In genomic region chr13:43191741-43192192, GRCm38 (mm10) we compare ENCODE assay signal across 8 mouse cellular contexts. TPM values are rescaled to one million over a fixed set of nuclear protein-coding genes. Genes with fewer than 3 reads are reported as not detected.
DNase-seq lines count a peak whose midpoint lies in the region; ATAC-seq and TF ChIP-seq lines count a peak whose summit lies in the region.

No protein-coding gene starts in this region.

- ATAC-seq in forebrain, embryonic 13.5 days = no peak
- ATAC-seq in hindbrain, postnatal 0 days = no peak
- peak; percentile 85 for ATAC-seq in lung, postnatal 0 days

- peak overlapping the region; percentile 22; the same call in 1 of the 2 replicates for H3K4me2 ChIP-seq in forebrain, embryonic 13.5 days
- H3K4me2 ChIP-seq in hindbrain, postnatal 0 days (ENCODE audit: low read depth, low read length) = 0 out of 2 replicates have a peak overlapping the region, but pooled peaks have one; percentile 8
- H3K4me2 ChIP-seq in lung, postnatal 0 days (replicated peaks; ENCODE audit: low read depth, low read length) = peak overlapping the region; percentile 41

- H3K27me3 ChIP-seq in forebrain, embryonic 13.5 days = no peaks in the 10 kb centered on the region
- no peaks in the 10 kb centered on the region for H3K27me3 ChIP-seq in hindbrain, postnatal 0 days (ENCODE audit: insufficient read depth, low read length)
- H3K27me3 ChIP-seq in lung, postnatal 0 days (replicated peaks; ENCODE audit: insufficient read depth, low read length) = no peaks in the 10 kb centered on the region

- no peaks in the 10 kb centered on the region for H3K9me3 ChIP-seq in forebrain, embryonic 13.5 days (replicated peaks)
- no peaks in the 10 kb centered on the region for H3K9me3 ChIP-seq in hindbrain, postnatal 0 days (ENCODE audit: low read length)
- H3K9me3 ChIP-seq in lung, postnatal 0 days (ENCODE audit: low read length) = no peaks in the 10 kb centered on the region

- no peak overlapping the region for H3K27ac ChIP-seq in forebrain, embryonic 13.5 days
- no peak overlapping the region for H3K27ac ChIP-seq in hindbrain, postnatal 0 days
- peak overlapping the region; percentile 79 for H3K27ac ChIP-seq in lung, postnatal 0 days (ENCODE audit: low read length)

- peaks cover 6% of the 10 kb centered on the region; the same call in 1 of the 2 replicates for H3K4me1 ChIP-seq in forebrain, embryonic 13.5 days
- H3K4me1 ChIP-seq in hindbrain, postnatal 0 days (ENCODE audit: insufficient read depth, low read length) = no peaks in the 10 kb centered on the region
- H3K4me1 ChIP-seq in lung, postnatal 0 days (ENCODE audit: insufficient read depth, low read depth, low read length) = peaks cover 28% of the 10 kb centered on the region; the same call in 1 of the 2 replicates

- WGBS in forebrain, embryonic 13.5 days = 15% methylated on average over 14 of the region's 14 CpGs
- WGBS in hindbrain, postnatal 0 days = 12% methylated on average over 14 of the region's 14 CpGs
- 2% methylated on average over 14 of the region's 14 CpGs for WGBS in lung, postnatal 0 days

- H3K9ac ChIP-seq in forebrain, embryonic 13.5 days = no peak overlapping the region
- H3K9ac ChIP-seq in hindbrain, postnatal 0 days (replicated peaks; ENCODE audit: low read length) = no peak overlapping the region
- no peak overlapping the region for H3K9ac ChIP-seq in lung, postnatal 0 days (replicated peaks; ENCODE audit: low read depth)

- no peaks in the 10 kb centered on the region for H3K36me3 ChIP-seq in forebrain, embryonic 13.5 days (ENCODE audit: poor library complexity, severe bottlenecking)
- no peaks in the 10 kb centered on the region for H3K36me3 ChIP-seq in hindbrain, postnatal 0 days (ENCODE audit: insufficient read depth, low read length)
- no peaks in the 10 kb centered on the region for H3K36me3 ChIP-seq in lung, postnatal 0 days (ENCODE audit: insufficient read depth, low read length)

- H3K4me3 ChIP-seq in forebrain, embryonic 13.5 days = no peak overlapping the region
- H3K4me3 ChIP-seq in hindbrain, postnatal 0 days (ENCODE audit: low read length) = no peak overlapping the region
- H3K4me3 ChIP-seq in lung, postnatal 0 days (ENCODE audit: low read depth, low read length) = peak overlapping the region; percentile 24; the same call in 1 of the 2 replicates

- no peak for TF ChIP-seq CTCF in hindbrain, postnatal 0 days (IDR thresholded peaks at IDR 0.05; ENCODE audit: low read depth)
- TF ChIP-seq CTCF in lung, postnatal 0 days (IDR thresholded peaks at IDR 0.05) = no peak

- TF ChIP-seq EP300 in lung, postnatal 0 days (IDR thresholded peaks at IDR 0.05) = peak; percentile 83

- peak; percentile 26 for DNase-seq in retina, postnatal 1 day
- no peak for DNase-seq in retina, embryonic 14.5 days (ENCODE audit: low spot score)
- DNase-seq in hindbrain, postnatal 0 days (ENCODE audit: low spot score) = no peak
- DNase-seq in lung, postnatal 0 days (ENCODE audit: low spot score) = peak; percentile 94
- peak; percentile 44 for DNase-seq in right cerebral cortex, postnatal 14 days
- no peak for DNase-seq in cerebellum, adult 18-20 months
- no peak for DNase-seq in spleen, adult 12 weeks (ENCODE audit: low spot score)

RNA-seq across cellular contexts. Expression of gene Tbc1d7, which starts 20.5 kb away (rescaled TPM):
- 83.2 and 90.7 TPM in 2 replicates for polyA plus RNA-seq in forebrain, embryonic 13.5 days (2015; fragmentation: Nextera tagmentation; extraction: Ambion mirVana)
- 39.9 and 42.7 TPM in 2 replicates for total RNA-seq in hindbrain, postnatal 0 days (2014; rRNA removed)
- 86.6 and 87.9 TPM in 2 replicates for polyA plus RNA-seq in hindbrain, postnatal 0 days (2015; fragmentation: Nextera tagmentation; extraction: Ambion mirVana)
- polyA plus RNA-seq in lung, postnatal 0 days (2015; fragmentation: Nextera tagmentation; extraction: Ambion mirVana) = 25.4 and 27.5 TPM in 2 replicates

Comparison
In these comparisons a context has a peak if more than half of its experiments do, and no peak if none do; other contexts are left out.
1. DNase-seq: peak in retina, postnatal 1 day (single experiment), lung, postnatal 0 days (single experiment) and right cerebral cortex, postnatal 14 days (single experiment); none in retina, embryonic 14.5 days (single experiment), hindbrain, postnatal 0 days (single experiment), cerebellum, adult 18-20 months (0 of 2) and spleen, adult 12 weeks (single experiment).
2. Peak in every context shown above with its lines, with median percentiles within 50 percentile points of each other: H3K4me2 ChIP-seq.